24 mouse cellular contexts compared by ENCODE assay signal in the genomic region with DNA sequence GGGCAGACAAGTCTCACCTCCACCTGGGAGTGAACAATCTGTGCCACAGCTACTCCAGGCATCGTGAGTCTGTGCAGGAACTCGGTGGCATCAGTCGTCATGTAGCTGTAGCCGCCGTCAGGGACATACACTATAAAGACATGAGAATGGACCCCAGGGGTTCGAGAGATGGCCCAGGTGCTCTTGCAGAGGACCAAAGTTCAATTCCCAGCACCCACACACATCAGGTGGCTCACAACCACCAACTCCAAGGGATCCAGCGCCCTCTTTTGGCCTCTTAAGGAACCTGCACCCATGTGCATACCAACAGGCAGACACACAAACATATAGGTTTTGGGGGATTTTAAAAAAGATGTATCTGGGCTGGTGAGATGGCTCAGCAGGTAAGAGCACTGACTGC. TPM values are rescaled to one million over a fixed set of nuclear protein-coding genes. Genes with fewer than 3 reads are reported as not detected.
DNase-seq lines count a peak whose midpoint lies in the region; ATAC-seq and TF ChIP-seq lines count a peak whose summit lies in the region.
"Had no signal": no experiment of that assay in that cellular context is flagged by ENCODE, and none has a peak within 500 bp of the region (broad histone marks: within the 10 kb centered on the region; RNA-seq: fewer than 3 reads in every experiment).

No protein-coding gene starts in this region.

- TF ChIP-seq EP300 in MEL (IDR thresholded peaks at IDR 0.05; ENCODE audit: low read depth in 1 of 2, low read length in 2 of 2) = no peak

- DNase-seq in cerebellum, adult 2 months = no peak
- no peak for DNase-seq in liver, adult 2 months (ENCODE audit: extremely low read depth, low read depth, low spot score)
- no peak for DNase-seq in MEL (ENCODE audit: low read depth, low spot score)
- no peak for DNase-seq in left cerebral cortex, postnatal 4 days
- DNase-seq in c-Kit-positive CD71-positive TER-119-positive erythroid progenitor cells, embryonic 14.5 days (ENCODE audit: low spot score) = no peak
- DNase-seq: adrenal gland, adult 8-10 months; adrenal gland, postnatal 36 days; cerebellum, adult 8-10 months; cerebellum, postnatal 36 days; gastrocnemius, postnatal 10 days; heart, adult 18-20 months; heart, postnatal 14 days had no signal

- peak; percentile 13 for TF ChIP-seq RAD21 in MEL (IDR thresholded peaks at IDR 0.05; ENCODE audit: low read depth, low read length)

- 0 out of 2 replicates have a peak, but pooled peaks have one; percentile 9 for TF ChIP-seq CTCF in cerebellum, adult 2 months (IDR thresholded peaks at IDR 0.05; ENCODE audit: borderline replicate concordance, insufficient read depth, low read depth, low read length)
- 0 out of 2 replicates have a peak, but pooled peaks have one; percentile 10 for TF ChIP-seq CTCF in liver, adult 2 months (IDR thresholded peaks at IDR 0.05; ENCODE audit: low read depth, low read length)
- TF ChIP-seq CTCF in E14TG2a.4 (conservative IDR thresholded peaks at IDR 0.05; ENCODE audit: low read length) (peak; percentile 49), MEL (IDR thresholded peaks at IDR 0.05 in 2 of 3, conservative IDR thresholded peaks at IDR 0.05 in 1 of 3; ENCODE audit: control insufficient read depth in 1 of 3, insufficient read depth in 1 of 3, low read depth in 2 of 3, low read length in 3 of 3, poor library complexity in 1 of 3, severe bottlenecking in 1 of 3) (peak; percentile 6 to 31 (median 23); a peak in 4 of 6 replicates)

- H3K36me3 ChIP-seq in liver, adult 2 months (ENCODE audit: control insufficient read depth, insufficient read depth, low read length) = no peaks in the 10 kb centered on the region; the same call in none of the 2 replicates
- H3K36me3 ChIP-seq in liver, embryonic 12.5 days = peaks cover 35% of the 10 kb centered on the region
- peaks cover 18% of the 10 kb centered on the region for H3K36me3 ChIP-seq in E14TG2a.4 (ENCODE audit: insufficient read depth, low read length)
- H3K36me3 ChIP-seq in MEL (ENCODE audit: control insufficient read depth in 1 of 2, insufficient read depth in 2 of 2, low read length in 2 of 2) = no peaks in the 10 kb centered on the region
- H3K36me3 ChIP-seq: heart, embryonic 15.5 days had no signal

- no peak overlapping the region for H3K4me2 ChIP-seq in liver, embryonic 12.5 days
- H3K4me2 ChIP-seq: embryonic facial prominence, embryonic 13.5 days; forebrain, embryonic 12.5 days; heart, embryonic 15.5 days; hindbrain, embryonic 13.5 days had no signal

- WGBS in cerebellum, adult 2 months = 92% methylated on average over 7 of the region's 7 CpGs
- 95% methylated on average over 7 of the region's 7 CpGs for WGBS in liver, adult 2 months
- WGBS in liver, embryonic 12.5 days (ENCODE audit: insufficient replicate concordance) = 80% methylated on average over 7 of the region's 7 CpGs

- H3K9me3 ChIP-seq in liver, embryonic 12.5 days (replicated peaks) = no peaks in the 10 kb centered on the region
- no peaks in the 10 kb centered on the region for H3K9me3 ChIP-seq in E14TG2a.4 (ENCODE audit: low read length)
- no peaks in the 10 kb centered on the region for H3K9me3 ChIP-seq in MEL (replicated peaks; ENCODE audit: insufficient read depth, low read length)
- H3K9me3 ChIP-seq: embryonic facial prominence, embryonic 13.5 days; forebrain, embryonic 12.5 days; G1E; heart, embryonic 10.5 days; heart, embryonic 15.5 days; hindbrain, embryonic 13.5 days had no signal

- peaks cover 46% of the 10 kb centered on the region for H3K4me1 ChIP-seq in cerebellum, adult 2 months (ENCODE audit: control insufficient read depth, insufficient read depth, low read length)
- no peaks in the 10 kb centered on the region for H3K4me1 ChIP-seq in liver, adult 2 months (ENCODE audit: control insufficient read depth, insufficient read depth, low read length)
- H3K4me1 ChIP-seq in liver, embryonic 12.5 days = peaks cover 3% of the 10 kb centered on the region; the same call in 1 of the 2 replicates
- H3K4me1 ChIP-seq in E14TG2a.4 (replicated peaks; ENCODE audit: low read depth, low read length) = peaks cover 54% of the 10 kb centered on the region
- H3K4me1 ChIP-seq in MEL (ENCODE audit: control insufficient read depth in 1 of 2, insufficient read depth in 2 of 2, low read length in 2 of 2) = no peaks in the 10 kb centered on the region
- H3K4me1 ChIP-seq: embryonic facial prominence, embryonic 13.5 days; forebrain, embryonic 12.5 days; hindbrain, embryonic 13.5 days had no signal

- H3K4me3 ChIP-seq in cerebellum, adult 2 months (replicated peaks; ENCODE audit: insufficient read depth, low read depth, low read length) = no peak overlapping the region
- no peak overlapping the region for H3K4me3 ChIP-seq in liver, adult 2 months (ENCODE audit: insufficient read depth, low read depth, low read length)
- no peak overlapping the region for H3K4me3 ChIP-seq in liver, embryonic 12.5 days
- H3K4me3 ChIP-seq in E14TG2a.4 (replicated peaks; ENCODE audit: low read length) (no peak overlapping the region), MEL (ENCODE audit: control insufficient read depth in 1 of 2, insufficient read depth in 1 of 2, low read depth in 2 of 2, low read length in 2 of 2) (no peak overlapping the region)
- H3K4me3 ChIP-seq: embryonic facial prominence, embryonic 13.5 days; forebrain, embryonic 12.5 days; heart, embryonic 10.5 days; heart, embryonic 15.5 days; hindbrain, embryonic 13.5 days had no signal

- no peaks in the 10 kb centered on the region for H3K79me2 ChIP-seq in liver, adult 2 months (ENCODE audit: control insufficient read depth, insufficient read depth, low read length)
- no peaks in the 10 kb centered on the region for H3K79me2 ChIP-seq in MEL (ENCODE audit: control insufficient read depth, insufficient read depth, low read length, poor library complexity)

- no peak overlapping the region for H3K9ac ChIP-seq in liver, adult 2 months (ENCODE audit: low read depth, low read length)
- H3K9ac ChIP-seq in liver, embryonic 12.5 days = no peak overlapping the region
- no peak overlapping the region for H3K9ac ChIP-seq in MEL (ENCODE audit: control insufficient read depth, low read depth, low read length, poor library complexity, severe bottlenecking)
- H3K9ac ChIP-seq: embryonic facial prominence, embryonic 13.5 days; forebrain, embryonic 12.5 days; heart, embryonic 15.5 days; hindbrain, embryonic 13.5 days had no signal

- intact Hi-C loops in left cerebral cortex, postnatal 4 days (cut with DNase I) = no loop called here

- no peak for ATAC-seq in cerebellum, adult (ENCODE audit: insufficient number of reproducible peaks, low FRiP score, low TSS enrichment)
- no peak for ATAC-seq in liver, embryonic 12.5 days
- ATAC-seq: forebrain, embryonic 16.5 days; hindbrain, postnatal 0 days; Patski had no signal

- TF ChIP-seq POLR2A in cerebellum, adult 2 months (IDR thresholded peaks at IDR 0.05; ENCODE audit: borderline replicate concordance, insufficient read depth, low read length) = no peak
- no peak for TF ChIP-seq POLR2A in liver, adult 2 months (IDR thresholded peaks at IDR 0.05; ENCODE audit: extremely low read depth, insufficient read depth, low read length)
- no peak for TF ChIP-seq POLR2A in MEL (IDR thresholded peaks at IDR 0.05; ENCODE audit: control insufficient read depth in 1 of 2, insufficient read depth in 1 of 2, low read depth in 1 of 2, low read length in 2 of 2, poor library complexity in 1 of 2)

- no peaks in the 10 kb centered on the region for H3K27me3 ChIP-seq in cerebellum, adult 2 months (ENCODE audit: control insufficient read depth, insufficient read depth, low read length)
- no peaks in the 10 kb centered on the region for H3K27me3 ChIP-seq in liver, adult 2 months (ENCODE audit: control insufficient read depth, insufficient read depth, low read length)
- no peaks in the 10 kb centered on the region for H3K27me3 ChIP-seq in liver, embryonic 12.5 days (replicated peaks)
- H3K27me3 ChIP-seq in E14TG2a.4 (ENCODE audit: insufficient read depth, low read length) (peaks cover 9% of the 10 kb centered on the region; the same call in 1 of the 2 replicates), MEL (ENCODE audit: control insufficient read depth in 1 of 2, insufficient read depth in 2 of 2, low read length in 2 of 2) (no peaks in the 10 kb centered on the region)
- H3K27me3 ChIP-seq: embryonic facial prominence, embryonic 13.5 days; forebrain, embryonic 12.5 days; heart, embryonic 15.5 days; hindbrain, embryonic 13.5 days; Patski had no signal

- H3K27ac ChIP-seq in cerebellum, adult 2 months (ENCODE audit: insufficient read depth, low read length) = no peak overlapping the region
- no peak overlapping the region for H3K27ac ChIP-seq in liver, adult 2 months (replicated peaks; ENCODE audit: insufficient read depth, low read depth, low read length)
- no peak overlapping the region for H3K27ac ChIP-seq in liver, embryonic 12.5 days
- no peak overlapping the region for H3K27ac ChIP-seq in MEL (ENCODE audit: control insufficient read depth, low read depth, low read length)
- H3K27ac ChIP-seq: embryonic facial prominence, embryonic 13.5 days; forebrain, embryonic 12.5 days; heart, embryonic 10.5 days; heart, embryonic 15.5 days; hindbrain, embryonic 13.5 days; hindbrain, postnatal 0 days had no signal

RNA-seq across cellular contexts. Expression of gene Fuk, which starts 10.2 kb away (rescaled TPM):
- polyA plus RNA-seq in cerebellum, adult 2 months (2012; rRNA removed) = 27.1 and 31.0 TPM in 2 replicates
- 6.3 and 6.7 TPM in 2 replicates for total RNA-seq in liver, adult 2 months (2014; rRNA removed)
- 11.2 and 11.4 TPM in 2 replicates for polyA plus RNA-seq in liver, adult 2 months (2012; rRNA removed)
- polyA plus RNA-seq in liver, embryonic 12.5 days (2016; fragmentation: Nextera tagmentation; extraction: Ambion mirVana) = 5.1 and 5.7 TPM in 2 replicates
- 8.3 and 9.1 TPM in 2 replicates for total RNA-seq in MEL (2012; rRNA removed)
- polyA plus RNA-seq in MEL (2012; ENCODE audit: insufficient read depth in 1 of 2, insufficient read length in 2 of 2, low read depth in 1 of 2, low replicate concordance in 2 of 2, missing spikeins in 1 of 2) = 10 to 100 TPM in 1 of 2 experiments, not detected in 1; 10.6 TPM
- 1 to 10 TPM; 7.8 to 7.9 TPM for total RNA-seq in left cerebral cortex, postnatal 4 days (2021)

RNA-seq across cellular contexts. Expression of gene St3gal2, which starts 27.7 kb away (rescaled TPM):
- polyA plus RNA-seq in cerebellum, adult 2 months (2012; rRNA removed) = 81.1 and 88.6 TPM in 2 replicates
- 0.83 and 1.3 TPM in 2 replicates for total RNA-seq in liver, adult 2 months (2014; rRNA removed)
- 1.2 and 1.5 TPM in 2 replicates for polyA plus RNA-seq in liver, adult 2 months (2012; rRNA removed)
- polyA plus RNA-seq in liver, embryonic 12.5 days (2016; fragmentation: Nextera tagmentation; extraction: Ambion mirVana) = 36.7 and 40.3 TPM in 2 replicates
- total RNA-seq in MEL (2012; rRNA removed) = 4.0 and 5.2 TPM in 2 replicates
- 10 to 100 TPM in 1 of 2 experiments, not detected in 1; 18.0 TPM for polyA plus RNA-seq in MEL (2012; ENCODE audit: insufficient read depth in 1 of 2, insufficient read length in 2 of 2, low read depth in 1 of 2, low replicate concordance in 2 of 2, missing spikeins in 1 of 2)
- total RNA-seq in left cerebral cortex, postnatal 4 days (2021) = 10 to 100 TPM; 78.9 to 80.6 TPM

RNA-seq across cellular contexts. Expression of gene Sf3b3, which starts 45.5 kb away (rescaled TPM):
- 44.5 and 49.9 TPM in 2 replicates for polyA plus RNA-seq in cerebellum, adult 2 months (2012; rRNA removed)
- total RNA-seq in liver, adult 2 months (2014; rRNA removed) = 20.6 and 23.8 TPM in 2 replicates
- 10.8 and 12.1 TPM in 2 replicates for polyA plus RNA-seq in liver, adult 2 months (2012; rRNA removed)
- polyA plus RNA-seq in liver, embryonic 12.5 days (2016; fragmentation: Nextera tagmentation; extraction: Ambion mirVana) = 127 TPM in 2 replicates
- total RNA-seq in MEL (2012; rRNA removed) = 150 and 170 TPM in 2 replicates
- 100 to 1,000 TPM; 167 to 224 TPM for polyA plus RNA-seq in MEL (2012; ENCODE audit: insufficient read depth in 1 of 2, insufficient read length in 2 of 2, low read depth in 1 of 2, low replicate concordance in 2 of 2, missing spikeins in 1 of 2)
- total RNA-seq in left cerebral cortex, postnatal 4 days (2021) = 10 to 100 TPM; 82.3 to 83.9 TPM

RNA-seq across cellular contexts. Expression of gene Cog4, which starts 45.6 kb away (rescaled TPM):
- polyA plus RNA-seq in cerebellum, adult 2 months (2012; rRNA removed) = 56.5 and 60.2 TPM in 2 replicates
- 73.9 and 75.4 TPM in 2 replicates for total RNA-seq in liver, adult 2 months (2014; rRNA removed)
- 27.8 and 29.4 TPM in 2 replicates for polyA plus RNA-seq in liver, adult 2 months (2012; rRNA removed)
- 43.1 and 45.1 TPM in 2 replicates for polyA plus RNA-seq in liver, embryonic 12.5 days (2016; fragmentation: Nextera tagmentation; extraction: Ambion mirVana)
- 31.7 and 32.1 TPM in 2 replicates for total RNA-seq in MEL (2012; rRNA removed)
- 10 to 100 TPM in 1 of 2 experiments, not detected in 1; 35.3 TPM for polyA plus RNA-seq in MEL (2012; ENCODE audit: insufficient read depth in 1 of 2, insufficient read length in 2 of 2, low read depth in 1 of 2, low replicate concordance in 2 of 2, missing spikeins in 1 of 2)
- 10 to 100 TPM; 46.8 to 47.7 TPM for total RNA-seq in left cerebral cortex, postnatal 4 days (2021)
